Mouse (Mus musculus): ENCODE measurements around the gene Olfr120.
"Not testable (repeated sequence)": the region's sequence is repeated elsewhere in the genome, so short reads cannot be mapped to it uniquely, and the experiment has no call there.

Olfr120 gene

GRCm38 (mm10) chr17:37721508-37721907 is at the start of gene Olfr120:
Gene Olfr120, plus strand, starts transcription at chr17:37721808.
- in situ Hi-C loops (cut with MboI) = no loop called here

GRCm38 (mm10) chr17:37696264-37696663 is 25.3 kb upstream of the Olfr120 start, which contains the start of gene Olfr119:
Gene Olfr119, plus strand, starts transcription at chr17:37696564.
- in situ Hi-C loops (cut with MboI) = not testable (repeated sequence)

GRCm38 (mm10) chr17:37738070-37738469 is 16.5 kb downstream of the Olfr120 start:
- in situ Hi-C loops (cut with MboI) = no loop called here

DNA sequence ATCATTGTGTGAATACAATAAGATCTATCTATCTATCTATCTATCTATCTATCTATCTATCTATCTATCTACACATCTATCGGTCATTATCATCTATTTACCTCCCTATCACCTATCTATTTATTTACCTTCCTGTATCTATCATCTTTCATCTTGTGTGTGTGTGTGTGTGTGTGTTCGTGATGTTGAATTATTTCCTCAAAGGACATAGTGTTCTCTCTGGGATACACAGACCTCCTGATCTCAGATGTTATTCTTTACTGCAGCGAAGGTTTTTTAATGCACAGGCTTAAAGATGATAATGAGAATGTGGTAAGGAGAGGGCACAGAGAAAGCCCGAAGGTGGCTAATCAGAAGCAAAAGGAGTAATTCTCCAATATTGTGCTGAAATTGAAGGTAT is 46.7 kb downstream of the Olfr120 start, which contains the start of gene Olfr122:
Gene Olfr122, plus strand, starts transcription at position 301 of the 400 bp plus-strand sequence.
- in situ Hi-C loops (cut with MboI) = no loop called here
